In the genomic region with DNA sequence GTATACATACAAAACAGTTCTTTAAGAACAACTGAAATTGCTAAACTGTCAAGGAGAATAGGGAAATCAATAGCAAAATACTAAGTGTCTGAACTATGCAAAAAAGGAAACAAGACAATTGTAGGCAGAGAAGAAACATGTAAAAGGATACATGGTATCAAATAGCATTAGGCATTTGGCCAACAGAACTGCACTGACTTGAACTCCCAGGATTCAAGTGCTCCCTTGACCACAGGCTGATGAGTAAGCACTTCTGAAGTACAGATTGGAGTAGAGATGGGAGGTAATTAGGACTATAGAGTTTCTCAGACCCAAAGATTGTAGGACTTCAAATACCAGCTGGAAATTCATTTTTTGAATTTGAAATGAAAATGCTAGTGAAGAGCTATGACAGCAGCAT, we compare ENCODE assay signal across 8 mouse cellular contexts.
"Had no signal": no experiment of that assay in that cellular context is flagged by ENCODE, and none has a peak within 500 bp of the region (broad histone marks: within the 10 kb centered on the region; RNA-seq: fewer than 3 reads in every experiment).

No protein-coding gene starts in this region.

- DNase-seq: kidney, adult 8-10 months; kidney, postnatal 25 days; liver; liver, embryonic 13.5 days; liver, postnatal 0 days; right cerebral cortex, postnatal 4 days; spleen, adult 18-20 months; thymus, postnatal 36 days had no signal
